ENCODE assay signal across 28 mouse cellular contexts in the genomic region with DNA sequence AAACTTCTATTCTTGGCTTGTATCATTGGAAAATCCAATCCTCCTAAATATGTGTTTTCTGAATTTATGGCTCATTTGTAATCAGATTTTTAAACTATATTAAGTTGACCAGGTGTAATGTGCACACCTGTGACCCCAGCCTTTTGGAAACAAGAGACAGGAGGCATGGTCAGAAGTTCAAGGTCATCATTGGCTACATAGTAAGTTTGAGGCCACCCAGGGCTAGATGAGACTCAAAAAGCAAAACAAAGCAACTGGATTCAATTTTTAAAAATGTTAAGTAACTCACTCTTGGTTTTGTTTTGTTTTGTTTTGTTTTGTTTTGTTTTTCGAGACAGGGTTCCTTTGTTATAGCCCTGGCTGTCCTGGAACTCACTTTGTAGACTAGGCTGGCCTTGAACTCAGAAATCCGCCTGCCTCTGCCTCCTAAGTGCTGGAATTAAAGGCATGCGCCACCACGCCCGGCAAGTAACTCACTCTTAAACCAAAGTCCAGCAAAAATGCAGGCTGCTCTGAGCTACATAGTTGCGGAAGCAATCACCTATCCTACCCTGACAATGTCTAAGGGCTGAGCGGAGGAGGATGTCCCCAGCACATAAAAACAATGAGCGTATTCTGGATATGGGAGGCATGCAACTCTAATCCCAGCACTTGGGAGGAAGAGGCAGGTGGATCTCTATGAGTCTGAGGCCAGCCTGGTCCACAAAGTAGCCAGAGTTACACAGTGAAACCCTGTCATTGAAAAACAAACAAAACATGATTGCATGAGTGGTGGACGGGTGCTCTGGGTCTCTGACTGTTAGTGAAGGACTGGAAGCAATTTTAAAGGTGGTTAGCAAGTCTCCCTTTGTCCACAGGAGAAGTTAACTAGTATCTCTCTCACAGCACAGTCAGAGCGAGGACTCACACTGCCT. TPM values are rescaled to one million over a fixed set of nuclear protein-coding genes. Genes with fewer than 3 reads are reported as not detected.
DNase-seq lines count a peak whose midpoint lies in the region; ATAC-seq and TF ChIP-seq lines count a peak whose summit lies in the region.
"Had no signal": no experiment of that assay in that cellular context is flagged by ENCODE, and none has a peak within 500 bp of the region (broad histone marks: within the 10 kb centered on the region; RNA-seq: fewer than 3 reads in every experiment).

No protein-coding gene starts in this region.

- no peaks in the 10 kb centered on the region for H3K27me3 ChIP-seq in liver, embryonic 15.5 days
- H3K27me3 ChIP-seq in myocyte (ENCODE audit: control insufficient read depth, insufficient read depth, insufficient read length) = no peaks in the 10 kb centered on the region
- H3K27me3 ChIP-seq in midbrain, postnatal 0 days (ENCODE audit: insufficient read depth, low read length) = no peaks in the 10 kb centered on the region
- H3K27me3 ChIP-seq: forebrain, embryonic 13.5 days; heart, embryonic 13.5 days; hindbrain, embryonic 12.5 days; hindbrain, embryonic 15.5 days; Patski had no signal

- H3K9me3 ChIP-seq in liver, embryonic 15.5 days (replicated peaks) = no peaks in the 10 kb centered on the region
- no peaks in the 10 kb centered on the region for H3K9me3 ChIP-seq in midbrain, postnatal 0 days (ENCODE audit: low read length)
- H3K9me3 ChIP-seq: forebrain, embryonic 10.5 days; forebrain, embryonic 13.5 days; G1E; heart, embryonic 10.5 days; heart, embryonic 13.5 days; hindbrain, embryonic 12.5 days; hindbrain, embryonic 15.5 days had no signal

- no peak overlapping the region for H3K9ac ChIP-seq in liver, embryonic 15.5 days
- no peak overlapping the region for H3K9ac ChIP-seq in midbrain, postnatal 0 days (replicated peaks; ENCODE audit: low read length, poor library complexity, severe bottlenecking)
- H3K9ac ChIP-seq: forebrain, embryonic 13.5 days; heart, embryonic 13.5 days; hindbrain, embryonic 12.5 days; hindbrain, embryonic 15.5 days had no signal

- DNase-seq in liver (no peak), R1 (ENCODE audit: low read depth, low spot score) (peak; percentile 78)
- DNase-seq in kidney, postnatal 14 days = no peak
- no peak for DNase-seq in midbrain, postnatal 0 days (ENCODE audit: low spot score)
- DNase-seq: adrenal gland, adult 8-10 months; adrenal gland, postnatal 25 days; cerebellum, adult 11-12 months; cerebellum, adult 8-10 months; cerebellum, postnatal 10 days; cerebellum, postnatal 36 days; gastrocnemius, postnatal 10 days; gastrocnemius, postnatal 36 days; heart, adult 2 months; heart, postnatal 14 days; heart, postnatal 4 days had no signal

- H3ac ChIP-seq in myocyte (ENCODE audit: control insufficient read depth, insufficient read length) = no peak overlapping the region

- no peak for TF ChIP-seq CTCF in midbrain, postnatal 0 days (IDR thresholded peaks at IDR 0.05)

- ATAC-seq in liver, embryonic 15.5 days (ENCODE audit: insufficient read depth) = no peak
- ATAC-seq in midbrain, postnatal 0 days (ENCODE audit: low FRiP score) = no peak
- ATAC-seq: activated CD4-positive, CD25-positive, alpha-beta regulatory T cell, adult 4 months; CD4-positive, CD25-positive, alpha-beta regulatory T cell, adult 4 months; forebrain, embryonic 13.5 days; forebrain, embryonic 16.5 days; Patski had no signal

- peaks cover 18% of the 10 kb centered on the region; the same call in 1 of the 2 replicates for H3K36me3 ChIP-seq in liver, embryonic 15.5 days (replicated peaks)
- peaks cover 94% of the 10 kb centered on the region for H3K36me3 ChIP-seq in myocyte (ENCODE audit: control insufficient read depth, insufficient read depth)
- H3K36me3 ChIP-seq in midbrain, postnatal 0 days (ENCODE audit: insufficient read depth, low read length) = no peaks in the 10 kb centered on the region
- H3K36me3 ChIP-seq: G1E; hindbrain, embryonic 15.5 days had no signal

- 69% methylated on average over 10 of the region's 10 CpGs for WGBS in liver, embryonic 15.5 days (ENCODE audit: insufficient replicate concordance)
- WGBS in midbrain, postnatal 0 days = 96% methylated on average over 10 of the region's 10 CpGs

- no peak for TF ChIP-seq POLR2A in myocyte (IDR thresholded peaks at IDR 0.05; ENCODE audit: insufficient read length, low read depth)

- peaks cover 24% of the 10 kb centered on the region for H3K79me2 ChIP-seq in myocyte (ENCODE audit: control insufficient read depth, insufficient read depth)

- no peak overlapping the region for H3K4me3 ChIP-seq in liver, embryonic 15.5 days (replicated peaks)
- H3K4me3 ChIP-seq in myocyte = no peak overlapping the region
- no peak overlapping the region for H3K4me3 ChIP-seq in midbrain, postnatal 0 days (ENCODE audit: low read depth, low read length)
- H3K4me3 ChIP-seq: forebrain, embryonic 10.5 days; forebrain, embryonic 13.5 days; heart, adult 2 months; heart, embryonic 10.5 days; heart, embryonic 13.5 days; hindbrain, embryonic 12.5 days; hindbrain, embryonic 15.5 days had no signal

- 0 out of 2 replicates have a peak overlapping the region, but pooled peaks have one; percentile 14 for H3K27ac ChIP-seq in liver, embryonic 15.5 days (replicated peaks)
- H3K27ac ChIP-seq in midbrain, postnatal 0 days (ENCODE audit: low read depth, low read length) = no peak overlapping the region
- H3K27ac ChIP-seq: forebrain, embryonic 10.5 days; forebrain, embryonic 13.5 days; heart, adult 2 months; heart, embryonic 10.5 days; heart, embryonic 13.5 days; hindbrain, embryonic 12.5 days; hindbrain, embryonic 15.5 days had no signal

- no peak overlapping the region for H3K4me2 ChIP-seq in liver, embryonic 15.5 days
- H3K4me2 ChIP-seq in myocyte (ENCODE audit: low read depth) = no peak overlapping the region
- H3K4me2 ChIP-seq in midbrain, postnatal 0 days (ENCODE audit: low read depth, low read length, poor library complexity, severe bottlenecking) = no peak overlapping the region
- H3K4me2 ChIP-seq: forebrain, embryonic 13.5 days; heart, embryonic 13.5 days; hindbrain, embryonic 12.5 days; hindbrain, embryonic 15.5 days had no signal

- H3K4me1 ChIP-seq in liver, embryonic 15.5 days (replicated peaks) = 0 out of 2 replicates have a peak, but pooled peaks cover 3% of the 10 kb centered on the region
- H3K4me1 ChIP-seq in midbrain, postnatal 0 days (ENCODE audit: insufficient read depth, low read length) = no peaks in the 10 kb centered on the region
- H3K4me1 ChIP-seq: forebrain, embryonic 13.5 days; heart, embryonic 10.5 days; hindbrain, embryonic 12.5 days; hindbrain, embryonic 15.5 days had no signal

TF ChIP-seq in myocyte, 11 proteins besides CTCF, POLR2A, EP300 and RAD21:
- TF ChIP-seq POLR2AphosphoS2 (IDR thresholded peaks at IDR 0.05; ENCODE audit: insufficient read length, low read depth) = peak; percentile 58
- TF ChIP-seq SRF (IDR thresholded peaks at IDR 0.05; ENCODE audit: control insufficient read depth, insufficient read length, low read depth) = no peak

RNA-seq across cellular contexts. Expression of a gene that starts 17.6 kb away (rescaled TPM):
- 125 and 154 TPM in 2 replicates for polyA plus RNA-seq in liver, embryonic 15.5 days (2015; fragmentation: Nextera tagmentation; extraction: Ambion mirVana)
- 1,265 TPM for polyA plus RNA-seq in myocyte (2012; fragmentation: generic; extraction: Trizol)
- 71.1 and 101 TPM in 2 replicates for total RNA-seq in midbrain, postnatal 0 days (2014; rRNA removed)
- polyA plus RNA-seq in midbrain, postnatal 0 days (2015; fragmentation: Nextera tagmentation; extraction: Ambion mirVana) = 22.5 and 25.9 TPM in 2 replicates
